Mouse (Mus musculus) megakaryocyte progenitor cell, adult 5-6 weeks (primary cell): ENCODE measurements at regions not wholly inside any gene's neighbourhood (a gene's known extent, or its start where the extent isn't known, plus 50 kb on each side); places are given as distances from the start of the nearest gene placed in this dataset.
"Not testable (repeated sequence)": the region's sequence is repeated elsewhere in the genome, so short reads cannot be mapped to it uniquely, and the experiment has no call there.

Source experiments
- ATAC-seq: replicated peaks from 2 replicates; pipeline ENCODE4 v1.8.0; 2016; ENCODE audit warnings: mild to moderate bottlenecking, moderate TSS enrichment, inconsistent platforms; ENCODE audit not compliant: poor library complexity

GRCm38 (mm10) chr10:120726369-120726768 is 172.5 kb downstream of the Msrb3 start:
- ATAC-seq: no peak

- ATAC-seq: no peak
Measured at GRCm38 (mm10) chr10:120721956-120722532, 176.9 kb downstream of the Msrb3 start.

GRCm38 (mm10) chr10:120720981-120721380 is 177.9 kb downstream of the Msrb3 start:
- no peak for ATAC-seq

GRCm38 (mm10) chr10:120720061-120720460 is 178.8 kb downstream of the Msrb3 start:
- no peak for ATAC-seq

GRCm38 (mm10) chr10:120717159-120717567 is 181.7 kb downstream of the Msrb3 start:
- ATAC-seq: no peak

GRCm38 (mm10) chr10:120716391-120716790 is 182.5 kb downstream of the Msrb3 start:
- ATAC-seq: peak; percentile 64

- peak; percentile 88 for ATAC-seq
Measured at GRCm38 (mm10) chr10:120707771-120708750, 190.8 kb downstream of the Msrb3 start.

- no peak for ATAC-seq
Measured at GRCm38 (mm10) chr10:120706684-120707290, 192.1 kb downstream of the Msrb3 start.

GRCm38 (mm10) chr10:120701833-120702232 is 197.1 kb downstream of the Msrb3 start:
- ATAC-seq: peak; percentile 92

- no peak; the same call in 1 of the 2 replicates for ATAC-seq
Measured at GRCm38 (mm10) chr10:120697275-120697856, 201.5 kb downstream of the Msrb3 start.

GRCm38 (mm10) chr10:120696481-120696880 is 202.4 kb downstream of the Msrb3 start:
- ATAC-seq: no peak

- ATAC-seq: 0 out of 2 replicates have a peak, but pooled peaks have one; percentile 16
Measured at GRCm38 (mm10) chr10:120694472-120694871, 204.4 kb downstream of the Msrb3 start.

GRCm38 (mm10) chr10:120691451-120691850 is 207.4 kb downstream of the Msrb3 start:
- ATAC-seq: no peak

- peak; percentile 95 for ATAC-seq
Measured at GRCm38 (mm10) chr10:120686123-120686522, 209.9 kb upstream of the Hmga2 start.

- ATAC-seq: no peak
Measured at GRCm38 (mm10) chr10:120682021-120682420, 205.8 kb upstream of the Hmga2 start.

GRCm38 (mm10) chr10:120679982-120680381 is 203.7 kb upstream of the Hmga2 start:
- ATAC-seq: peak; percentile 20; the same call in 1 of the 2 replicates

- ATAC-seq: no peak
Measured at GRCm38 (mm10) chr10:120678277-120678676, 202.0 kb upstream of the Hmga2 start.

GRCm38 (mm10) chr10:120675369-120675768 is 199.1 kb upstream of the Hmga2 start:
- peak; percentile 26 for ATAC-seq

- peak; percentile 80 for ATAC-seq
Measured at GRCm38 (mm10) chr10:120674321-120675045, 198.2 kb upstream of the Hmga2 start.

GRCm38 (mm10) chr10:120667678-120668031 is 191.4 kb upstream of the Hmga2 start:
- not testable (repeated sequence) for ATAC-seq
